In the genomic region with DNA sequence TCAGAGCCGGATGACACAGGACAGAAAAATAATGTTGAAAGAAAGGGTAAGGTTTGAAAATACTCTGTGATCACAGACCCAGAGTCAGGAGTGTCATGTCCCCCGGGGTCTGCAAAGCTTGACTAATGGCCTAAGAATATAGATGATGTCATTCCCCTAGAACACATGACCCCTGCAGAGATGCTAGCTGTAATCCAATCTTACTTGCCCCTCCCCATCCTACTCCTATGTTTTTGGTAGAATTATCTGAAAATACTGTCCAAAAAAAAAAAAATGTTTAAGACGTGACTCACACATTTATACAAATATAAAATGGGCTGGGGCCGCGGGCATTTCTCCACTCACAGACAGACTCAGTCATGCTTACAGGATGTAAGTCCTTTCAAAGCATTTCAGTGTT, we compare ENCODE assay signal across 21 mouse cellular contexts.
DNase-seq lines count a peak whose midpoint lies in the region; ATAC-seq and TF ChIP-seq lines count a peak whose summit lies in the region.
"Had no signal": no experiment of that assay in that cellular context is flagged by ENCODE, and none has a peak within 500 bp of the region (broad histone marks: within the 10 kb centered on the region; RNA-seq: fewer than 3 reads in every experiment).

No protein-coding gene starts in this region.

- no peak overlapping the region for H3K4me3 ChIP-seq in heart, embryonic 16.5 days (ENCODE audit: low read length)
- H3K4me3 ChIP-seq in lung, postnatal 0 days (ENCODE audit: low read depth, low read length) = no peak overlapping the region
- H3K4me3 ChIP-seq in lung, adult 2 months (replicated peaks; ENCODE audit: extremely low read depth, low read depth, low read length) = no peak overlapping the region
- H3K4me3 ChIP-seq in embryonic facial prominence, embryonic 14.5 days (ENCODE audit: low read depth, low read length) = no peak overlapping the region
- H3K4me3 ChIP-seq in midbrain, embryonic 16.5 days (ENCODE audit: low read depth, low read length) = no peak overlapping the region
- H3K4me3 ChIP-seq: embryonic facial prominence, embryonic 15.5 days; heart, embryonic 15.5 days; hindbrain, embryonic 12.5 days; layer of hippocampus, adult 2 months had no signal

- no peaks in the 10 kb centered on the region for H3K4me1 ChIP-seq in heart, embryonic 16.5 days (ENCODE audit: control insufficient read depth, insufficient read depth, low read length)
- H3K4me1 ChIP-seq in lung, postnatal 0 days (ENCODE audit: insufficient read depth, low read depth, low read length) = no peaks in the 10 kb centered on the region
- no peaks in the 10 kb centered on the region; the same call in 1 of the 2 replicates for H3K4me1 ChIP-seq in lung, adult 2 months (ENCODE audit: control insufficient read depth, insufficient read depth, low read length)
- no peaks in the 10 kb centered on the region for H3K4me1 ChIP-seq in embryonic facial prominence, embryonic 14.5 days (ENCODE audit: control insufficient read depth, insufficient read depth, low read length)
- H3K4me1 ChIP-seq in midbrain, embryonic 16.5 days (ENCODE audit: control insufficient read depth, insufficient read depth, low read length) = no peaks in the 10 kb centered on the region
- H3K4me1 ChIP-seq: embryonic facial prominence, embryonic 15.5 days; heart, embryonic 15.5 days; hindbrain, embryonic 12.5 days had no signal

- no peak for DNase-seq in heart, adult 18-20 months
- DNase-seq in lung, postnatal 0 days (ENCODE audit: low spot score) = no peak
- no peak for DNase-seq in lung, adult 2 months
- DNase-seq in embryonic facial prominence, embryonic 14.5 days (ENCODE audit: low spot score) = peak; percentile 48
- no peak for DNase-seq in cerebellum, adult 9-11 months
- DNase-seq: adrenal gland, adult 2 months; cerebellum, adult 11 months; cerebellum, postnatal 10 days; gastrocnemius, postnatal 14 days; heart, adult 11 months; kidney, adult 2 months; kidney, postnatal 25 days; lung, postnatal 10 days had no signal

- peak; percentile 41; the same call in 1 of the 2 replicates for ATAC-seq in heart, embryonic 16.5 days (replicated peaks; ENCODE audit: extremely low read depth, insufficient read depth, low FRiP score)
- peak; percentile 30; the same call in 1 of the 2 replicates for ATAC-seq in lung, postnatal 0 days
- ATAC-seq in embryonic facial prominence, embryonic 14.5 days (ENCODE audit: low read depth) = no peak
- no peak for ATAC-seq in midbrain, embryonic 16.5 days
- ATAC-seq: forebrain, embryonic 16.5 days had no signal

- no peaks in the 10 kb centered on the region for H3K36me3 ChIP-seq in heart, embryonic 16.5 days (ENCODE audit: control insufficient read depth, insufficient read depth)
- no peaks in the 10 kb centered on the region for H3K36me3 ChIP-seq in lung, postnatal 0 days (ENCODE audit: insufficient read depth, low read length)
- H3K36me3 ChIP-seq in embryonic facial prominence, embryonic 14.5 days (ENCODE audit: control insufficient read depth, insufficient read depth, low read length) = no peaks in the 10 kb centered on the region
- H3K36me3 ChIP-seq in midbrain, embryonic 16.5 days (ENCODE audit: control insufficient read depth, insufficient read depth, low read length) = no peaks in the 10 kb centered on the region
- H3K36me3 ChIP-seq: embryonic facial prominence, embryonic 15.5 days; heart, embryonic 15.5 days; hindbrain, embryonic 12.5 days had no signal

- no peak overlapping the region for H3K27ac ChIP-seq in heart, embryonic 16.5 days (ENCODE audit: low read length)
- H3K27ac ChIP-seq in lung, postnatal 0 days (ENCODE audit: low read length) = no peak overlapping the region
- no peak overlapping the region for H3K27ac ChIP-seq in embryonic facial prominence, embryonic 14.5 days (replicated peaks; ENCODE audit: low read depth, low read length)
- H3K27ac ChIP-seq in midbrain, embryonic 16.5 days (ENCODE audit: low read length) = no peak overlapping the region
- H3K27ac ChIP-seq: embryonic facial prominence, embryonic 15.5 days; heart, embryonic 15.5 days; hindbrain, embryonic 12.5 days; layer of hippocampus, adult 2 months had no signal

- no peaks in the 10 kb centered on the region for H3K27me3 ChIP-seq in heart, embryonic 16.5 days (ENCODE audit: control insufficient read depth, insufficient read depth, low read length)
- H3K27me3 ChIP-seq in lung, postnatal 0 days (replicated peaks; ENCODE audit: insufficient read depth, low read length) = no peaks in the 10 kb centered on the region
- H3K27me3 ChIP-seq in embryonic facial prominence, embryonic 14.5 days (replicated peaks; ENCODE audit: control insufficient read depth, insufficient read depth, low read length) = no peaks in the 10 kb centered on the region
- H3K27me3 ChIP-seq in midbrain, embryonic 16.5 days (ENCODE audit: control insufficient read depth, insufficient read depth, low read depth, low read length) = no peaks in the 10 kb centered on the region
- H3K27me3 ChIP-seq: embryonic facial prominence, embryonic 15.5 days; heart, embryonic 15.5 days; hindbrain, embryonic 12.5 days had no signal

- TF ChIP-seq EP300 in lung, postnatal 0 days (IDR thresholded peaks at IDR 0.05) = no peak

- H3K9me3 ChIP-seq in heart, embryonic 16.5 days (replicated peaks; ENCODE audit: control insufficient read depth, low read length) = no peaks in the 10 kb centered on the region
- H3K9me3 ChIP-seq in lung, postnatal 0 days (ENCODE audit: low read length) = no peaks in the 10 kb centered on the region
- H3K9me3 ChIP-seq in embryonic facial prominence, embryonic 14.5 days (ENCODE audit: control insufficient read depth, low read length) = no peaks in the 10 kb centered on the region
- H3K9me3 ChIP-seq in midbrain, embryonic 16.5 days (replicated peaks; ENCODE audit: control insufficient read depth, low read length, poor library complexity, severe bottlenecking) = no peaks in the 10 kb centered on the region
- H3K9me3 ChIP-seq: embryonic facial prominence, embryonic 15.5 days; heart, embryonic 15.5 days; hindbrain, embryonic 12.5 days had no signal

- no peak for TF ChIP-seq CTCF in lung, postnatal 0 days (IDR thresholded peaks at IDR 0.05)
- TF ChIP-seq CTCF in lung, adult 2 months (IDR thresholded peaks at IDR 0.05; ENCODE audit: insufficient read depth, low read length) = no peak

- WGBS in heart, embryonic 16.5 days = 53% methylated on average over 5 of the region's 5 CpGs
- WGBS in lung, postnatal 0 days = 65% methylated on average over 5 of the region's 5 CpGs
- WGBS in lung, adult 2 months = 68% methylated on average over 5 of the region's 5 CpGs
- 61% methylated on average over 5 of the region's 5 CpGs for WGBS in embryonic facial prominence, embryonic 14.5 days
- WGBS in midbrain, embryonic 16.5 days = 76% methylated on average over 5 of the region's 5 CpGs

- TF ChIP-seq POLR2A in lung, adult 2 months (IDR thresholded peaks at IDR 0.05; ENCODE audit: borderline replicate concordance, extremely low read depth, low read depth, low read length) = no peak

- H3K9ac ChIP-seq in heart, embryonic 16.5 days (ENCODE audit: low read length) = no peak overlapping the region
- H3K9ac ChIP-seq in lung, postnatal 0 days (replicated peaks; ENCODE audit: low read depth) = no peak overlapping the region
- no peak overlapping the region for H3K9ac ChIP-seq in embryonic facial prominence, embryonic 14.5 days (ENCODE audit: low read depth, low read length)
- no peak overlapping the region for H3K9ac ChIP-seq in midbrain, embryonic 16.5 days (ENCODE audit: low read depth, low read length)
- H3K9ac ChIP-seq: embryonic facial prominence, embryonic 15.5 days; heart, embryonic 15.5 days; hindbrain, embryonic 12.5 days had no signal

- H3K4me2 ChIP-seq in heart, embryonic 16.5 days (ENCODE audit: low read depth, low read length) = no peak overlapping the region
- no peak overlapping the region for H3K4me2 ChIP-seq in lung, postnatal 0 days (replicated peaks; ENCODE audit: low read depth, low read length)
- H3K4me2 ChIP-seq in embryonic facial prominence, embryonic 14.5 days (ENCODE audit: low read depth, low read length) = no peak overlapping the region
- no peak overlapping the region for H3K4me2 ChIP-seq in midbrain, embryonic 16.5 days (ENCODE audit: low read length)
- H3K4me2 ChIP-seq: embryonic facial prominence, embryonic 15.5 days; heart, embryonic 15.5 days; hindbrain, embryonic 12.5 days; midbrain, embryonic 11.5 days had no signal

Comparison
In these comparisons a context has a peak if more than half of its experiments do, and no peak if none do; other contexts are left out.
1. ATAC-seq: peak in heart, embryonic 16.5 days (single experiment) and lung, postnatal 0 days (single experiment); none in embryonic facial prominence, embryonic 14.5 days (single experiment) and midbrain, embryonic 16.5 days (single experiment).